ENCODE assay signal across 11 mouse cellular contexts in genomic region chr1:135020281-135020940, GRCm38 (mm10). TPM values are rescaled to one million over a fixed set of nuclear protein-coding genes. Genes with fewer than 3 reads are reported as not detected.
DNase-seq lines count a peak whose midpoint lies in the region; ATAC-seq and TF ChIP-seq lines count a peak whose summit lies in the region.
"Had no signal": no experiment of that assay in that cellular context is flagged by ENCODE, and none has a peak within 500 bp of the region (broad histone marks: within the 10 kb centered on the region; RNA-seq: fewer than 3 reads in every experiment).

No protein-coding gene starts in this region.

- DNase-seq in heart, adult 2 months, result no peak
- peak; percentile 32 for DNase-seq in lung, embryonic 14.5 days
- no peak for DNase-seq in lung, adult 18-20 months
- DNase-seq in embryonic facial prominence, embryonic 14.5 days (ENCODE audit: low spot score), result no peak
- DNase-seq in adipocyte (ENCODE audit: low spot score), result no peak
- DNase-seq: cerebellum, postnatal 25 days; spleen, adult 18-20 months had no signal

- peak overlapping the region; percentile 51 for H3K27ac ChIP-seq in heart, embryonic 16.5 days (ENCODE audit: low read length)
- no peak overlapping the region for H3K27ac ChIP-seq in heart, adult 2 months
- peak overlapping the region; percentile 72 for H3K27ac ChIP-seq in lung, embryonic 14.5 days (ENCODE audit: low read depth)
- no peak overlapping the region for H3K27ac ChIP-seq in embryonic facial prominence, embryonic 14.5 days (replicated peaks; ENCODE audit: low read depth, low read length)
- H3K27ac ChIP-seq: neural tube, embryonic 12.5 days had no signal

- H3K4me3 ChIP-seq in heart, embryonic 16.5 days (ENCODE audit: low read length), result no peak overlapping the region
- H3K4me3 ChIP-seq in heart, adult 2 months, result no peak overlapping the region
- H3K4me3 ChIP-seq in lung, embryonic 14.5 days (ENCODE audit: low read depth, low read length), result no peak overlapping the region
- no peak overlapping the region for H3K4me3 ChIP-seq in embryonic facial prominence, embryonic 14.5 days (ENCODE audit: low read depth, low read length)
- no peak overlapping the region for H3K4me3 ChIP-seq in myocyte
- H3K4me3 ChIP-seq: erythroblast, embryonic 14.5 days; neural tube, embryonic 12.5 days had no signal

- no peak for TF ChIP-seq POLR2A in heart, adult 2 months (IDR thresholded peaks at IDR 0.05; ENCODE audit: insufficient read depth, low read depth, low read length)
- no peak for TF ChIP-seq POLR2A in myocyte (IDR thresholded peaks at IDR 0.05; ENCODE audit: insufficient read length, low read depth)

- WGBS in heart, embryonic 16.5 days, result 55% methylated on average over 5 of the region's 5 CpGs
- 81% methylated on average over 5 of the region's 5 CpGs for WGBS in heart, adult 2 months
- 46% methylated on average over 5 of the region's 5 CpGs for WGBS in lung, embryonic 14.5 days
- WGBS in embryonic facial prominence, embryonic 14.5 days, result 67% methylated on average over 5 of the region's 5 CpGs

- no peak for ATAC-seq in heart, embryonic 16.5 days (replicated peaks; ENCODE audit: extremely low read depth, insufficient read depth, low FRiP score)
- ATAC-seq in lung, embryonic 14.5 days (ENCODE audit: insufficient read depth), result peak; percentile 26
- no peak for ATAC-seq in embryonic facial prominence, embryonic 14.5 days (ENCODE audit: low read depth)

- no peaks in the 10 kb centered on the region for H3K79me2 ChIP-seq in heart, adult 2 months (replicated peaks; ENCODE audit: control insufficient read depth, insufficient read depth, low read length)
- no peaks in the 10 kb centered on the region for H3K79me2 ChIP-seq in myocyte (ENCODE audit: control insufficient read depth, insufficient read depth)

- H3K9ac ChIP-seq in heart, embryonic 16.5 days (ENCODE audit: low read length), result no peak overlapping the region
- H3K9ac ChIP-seq in heart, adult 2 months (ENCODE audit: low read depth, low read length), result no peak overlapping the region
- no peak overlapping the region for H3K9ac ChIP-seq in lung, embryonic 14.5 days
- H3K9ac ChIP-seq in embryonic facial prominence, embryonic 14.5 days (ENCODE audit: low read depth, low read length), result no peak overlapping the region
- H3K9ac ChIP-seq: neural tube, embryonic 12.5 days had no signal

- no peaks in the 10 kb centered on the region for H3K27me3 ChIP-seq in heart, embryonic 16.5 days (ENCODE audit: control insufficient read depth, insufficient read depth, low read length)
- H3K27me3 ChIP-seq in heart, adult 2 months (ENCODE audit: control insufficient read depth, insufficient read depth, low read length), result no peaks in the 10 kb centered on the region
- no peaks in the 10 kb centered on the region for H3K27me3 ChIP-seq in lung, embryonic 14.5 days (ENCODE audit: insufficient read depth, low read length)
- H3K27me3 ChIP-seq in embryonic facial prominence, embryonic 14.5 days (replicated peaks; ENCODE audit: control insufficient read depth, insufficient read depth, low read length), result no peaks in the 10 kb centered on the region
- H3K27me3 ChIP-seq in myocyte (ENCODE audit: control insufficient read depth, insufficient read depth, insufficient read length), result no peaks in the 10 kb centered on the region
- H3K27me3 ChIP-seq: neural tube, embryonic 12.5 days had no signal

- no peak for TF ChIP-seq EP300 in heart, adult 2 months (IDR thresholded peaks at IDR 0.05; ENCODE audit: insufficient read depth, low read depth, low read length)

- H3ac ChIP-seq in myocyte (ENCODE audit: control insufficient read depth, insufficient read length), result no peak overlapping the region

- no peak overlapping the region; the same call in 1 of the 2 replicates for H3K4me2 ChIP-seq in heart, embryonic 16.5 days (ENCODE audit: low read depth, low read length)
- peak overlapping the region; percentile 41 for H3K4me2 ChIP-seq in lung, embryonic 14.5 days
- H3K4me2 ChIP-seq in embryonic facial prominence, embryonic 14.5 days (ENCODE audit: low read depth, low read length), result 0 out of 2 replicates have a peak overlapping the region, but pooled peaks have one; percentile 5
- H3K4me2 ChIP-seq in myocyte (ENCODE audit: low read depth), result peak overlapping the region; percentile 55

- TF ChIP-seq CTCF in heart, adult 2 months (IDR thresholded peaks at IDR 0.05), result no peak
- no peak for TF ChIP-seq CTCF in lung, embryonic 14.5 days (IDR thresholded peaks at IDR 0.05; ENCODE audit: low read depth)

- H3K36me3 ChIP-seq in heart, embryonic 16.5 days (ENCODE audit: control insufficient read depth, insufficient read depth), result no peaks in the 10 kb centered on the region
- no peaks in the 10 kb centered on the region for H3K36me3 ChIP-seq in heart, adult 2 months (ENCODE audit: control insufficient read depth, insufficient read depth, low read length)
- no peaks in the 10 kb centered on the region for H3K36me3 ChIP-seq in lung, embryonic 14.5 days (ENCODE audit: insufficient read depth)
- no peaks in the 10 kb centered on the region for H3K36me3 ChIP-seq in embryonic facial prominence, embryonic 14.5 days (ENCODE audit: control insufficient read depth, insufficient read depth, low read length)
- H3K36me3 ChIP-seq in myocyte (ENCODE audit: control insufficient read depth, insufficient read depth), result no peaks in the 10 kb centered on the region
- H3K36me3 ChIP-seq: neural tube, embryonic 12.5 days had no signal

- H3K4me1 ChIP-seq in heart, embryonic 16.5 days (ENCODE audit: control insufficient read depth, insufficient read depth, low read length), result peaks cover 61% of the 10 kb centered on the region
- peaks cover 9% of the 10 kb centered on the region for H3K4me1 ChIP-seq in heart, adult 2 months (ENCODE audit: control insufficient read depth, insufficient read depth, low read length)
- H3K4me1 ChIP-seq in lung, embryonic 14.5 days (ENCODE audit: insufficient read depth), result peaks cover 47% of the 10 kb centered on the region
- peaks cover 47% of the 10 kb centered on the region for H3K4me1 ChIP-seq in embryonic facial prominence, embryonic 14.5 days (ENCODE audit: control insufficient read depth, insufficient read depth, low read length)

- intact Hi-C loops in heart, adult 2 months (cut with DNase I), result no loop called here

- no peaks in the 10 kb centered on the region for H3K9me3 ChIP-seq in heart, embryonic 16.5 days (replicated peaks; ENCODE audit: control insufficient read depth, low read length)
- H3K9me3 ChIP-seq in lung, embryonic 14.5 days (ENCODE audit: low read depth, low read length), result no peaks in the 10 kb centered on the region
- no peaks in the 10 kb centered on the region for H3K9me3 ChIP-seq in embryonic facial prominence, embryonic 14.5 days (ENCODE audit: control insufficient read depth, low read length)
- H3K9me3 ChIP-seq: neural tube, embryonic 12.5 days had no signal

TF ChIP-seq in myocyte, 11 proteins besides CTCF, POLR2A, EP300 and RAD21:
- no peak for TF ChIP-seq E2F4 (IDR thresholded peaks at IDR 0.05; ENCODE audit: insufficient read depth)
- TF ChIP-seq USF1 (IDR thresholded peaks at IDR 0.05; ENCODE audit: low read depth), result no peak
- TF ChIP-seq MYOD1 (IDR thresholded peaks at IDR 0.05; ENCODE audit: control insufficient read depth in 1 of 3, insufficient read length in 2 of 3, low read depth in 2 of 3), result peak in 1 of 3 experiments; percentile 3
- TF ChIP-seq CEBPB (IDR thresholded peaks at IDR 0.05; ENCODE audit: insufficient read depth, poor library complexity, severe bottlenecking), result no peak

RNA-seq across cellular contexts. Expression of gene Ube2t, which starts 58.0 kb away (rescaled TPM):
- 49.7 and 54.6 TPM in 2 replicates for polyA plus RNA-seq in heart, embryonic 16.5 days (2015; fragmentation: Nextera tagmentation; extraction: Ambion mirVana)
- total RNA-seq in heart, adult 2 months (2021), result 1 to 10 TPM; 5.9 TPM
- 3.0 and 3.2 TPM in 2 replicates for polyA plus RNA-seq in heart, adult 2 months (2012; rRNA removed)
- 32.6 and 36.4 TPM in 2 replicates for polyA plus RNA-seq in lung, embryonic 14.5 days (2014; fragmentation: Nextera tagmentation; extraction: Ambion mirVana)
- polyA plus RNA-seq in embryonic facial prominence, embryonic 14.5 days (2014; fragmentation: Nextera tagmentation; extraction: Ambion mirVana), result 23.0 and 24.8 TPM in 2 replicates
- polyA plus RNA-seq in myocyte (2012; fragmentation: generic; extraction: Trizol), result 4.0 TPM

Comparison
In these comparisons a context has a peak if more than half of its experiments do, and no peak if none do; other contexts are left out.
1. H3K27ac ChIP-seq: peak in heart, embryonic 16.5 days (single experiment) and lung, embryonic 14.5 days (single experiment); none in heart, adult 2 months (single experiment) and embryonic facial prominence, embryonic 14.5 days (single experiment).